Mouse (Mus musculus) hindbrain, postnatal 0 days (tissue): ENCODE measurements around the gene 1700042G07Rik. TPM values are rescaled to one million over a fixed set of nuclear protein-coding genes. Genes with fewer than 3 reads are reported as not detected.

Experiments used
- ATAC-seq: fragments of 200-750 bp; cut with Nextera tagmentation; 2 replicates; pipeline ENCODE4 v1.8.0; 2017; ENCODE audit warnings: mild to moderate bottlenecking, moderate TSS enrichment, moderate library complexity
- DNase-seq: peaks from one replicate; pipeline ENCODE4 v3.0.0-alpha.2; 2015; ENCODE audit warnings: low spot score
- H3K27ac ChIP-seq: fragments of 300-500 bp; sonication (generic); 2 replicates; pipeline ENCODE4 v1.5.1; 2014; ENCODE audit warnings: mild to moderate bottlenecking
- H3K27me3 ChIP-seq: fragments of 300-500 bp; sonication (generic); 2 replicates; pipeline ENCODE4 v1.6.1; 2014; ENCODE audit warnings: low read length, mixed read lengths; ENCODE audit not compliant: insufficient read depth
- H3K36me3 ChIP-seq: fragments of 300-500 bp; sonication (generic); 2 replicates; pipeline ENCODE4 v1.6.1; 2014; ENCODE audit warnings: low read length, mixed read lengths; ENCODE audit not compliant: insufficient read depth
- H3K4me1 ChIP-seq: fragments of 300-500 bp; sonication (generic); 2 replicates; pipeline ENCODE4 v1.6.1; 2014; ENCODE audit warnings: antibody characterized with exemption, low read length, mixed read lengths; ENCODE audit not compliant: insufficient read depth
- H3K4me2 ChIP-seq: fragments of 300-500 bp; sonication (generic); 2 replicates; pipeline ENCODE4 v1.6.1; 2014; ENCODE audit warnings: low read depth, mild to moderate bottlenecking, low read length, moderate library complexity, mixed read lengths
- H3K4me3 ChIP-seq: fragments of 300-500 bp; sonication (generic); 2 replicates; pipeline ENCODE4 v1.5.1; 2014; ENCODE audit warnings: low read length
- H3K9ac ChIP-seq: fragments of 300-500 bp; sonication (generic); replicated peaks from 2 replicates; pipeline ENCODE4 v1.6.1; 2014; ENCODE audit warnings: mild to moderate bottlenecking, low read length, moderate library complexity, mixed read lengths
- H3K9me3 ChIP-seq: fragments of 300-500 bp; sonication (generic); 2 replicates; pipeline ENCODE4 v1.6.1; 2016; ENCODE audit warnings: low read length, mixed read lengths
- CTCF ChIP-seq: IDR thresholded peaks from 2 replicates; pipeline ENCODE4 v1.5.1; 2016; ENCODE audit warnings: antibody characterized with exemption, control low read depth, low read depth
- WGBS: fragments of 180-500 bp; shearing (Covaris S2); extraction: QIAGEN DNeasy Blood & Tissue Kit; methylation state at CpG from one replicate; pipeline ENCODE4 v1.1.7; 2014; 5-methylcytosine and 5-hydroxymethylcytosine counted together
- polyA plus RNA-seq: library from polyadenylated mRNA; unstranded; fragments of >200 nt; fragmentation: Nextera tagmentation; extraction: Ambion mirVana; gene quantifications from 2 replicates; pipeline ENCODE4 v1.2.1, GENCODE M21; 2015
- total RNA-seq: library from RNA; depleted of rRNA; stranded (reverse); fragments of >200 nt; gene quantifications from 2 replicates; pipeline ENCODE4 v1.2.3, GENCODE M21; 2014; rRNA removed

The 1700042G07Rik gene
- total and polyA plus RNA-seq, 2 experiments from 2014 or later: not detected

DNA sequence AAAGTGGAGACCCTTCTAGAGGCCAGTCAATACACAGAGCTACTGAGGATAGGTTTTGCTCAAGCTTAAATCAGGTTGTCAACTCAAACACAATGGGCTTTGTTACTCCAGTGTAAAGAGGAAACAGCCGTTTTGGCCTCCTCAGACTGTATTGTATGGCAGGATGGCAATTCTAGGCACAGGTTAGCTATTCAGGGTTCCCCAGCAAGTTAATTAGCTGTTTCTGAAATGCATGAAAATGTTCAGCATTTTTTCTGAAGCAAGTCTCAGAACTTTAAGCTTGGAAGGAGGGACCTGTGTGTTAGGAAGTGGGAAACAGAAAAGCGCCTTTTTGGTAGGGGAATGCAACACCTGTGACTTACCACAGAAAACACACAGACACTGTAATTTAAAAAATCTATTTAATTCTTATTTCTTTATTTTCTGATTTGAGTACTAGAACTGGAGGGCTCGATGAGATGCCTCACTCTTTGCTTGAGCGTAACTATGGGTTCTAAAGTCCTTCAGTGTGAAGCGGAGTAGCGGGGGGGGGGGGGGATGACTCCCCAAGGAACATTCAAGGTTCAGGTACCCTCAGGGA, 47.0 kb downstream of the 1700042G07Rik start:
- Histone ChIP-seq H3K27me3 (no peaks in the 10 kb centered on the region), H3K4me1 (no peaks in the 10 kb centered on the region; the same call in 1 of the 2 replicates), H3K9me3 (no peaks in the 10 kb centered on the region), H3K9ac (peak overlapping the region; percentile 83), H3K27ac (peak overlapping the region; percentile 99), H3K4me3 (peak overlapping the region; percentile 86), H3K4me2 (peak overlapping the region; percentile 68), H3K36me3 (no peaks in the 10 kb centered on the region)
- TF ChIP-seq CTCF: no peak
- ATAC-seq (no peak), DNase-seq (peak; percentile 6)
- WGBS: 3% methylated on average over 6 of the region's 6 CpGs

DNA sequence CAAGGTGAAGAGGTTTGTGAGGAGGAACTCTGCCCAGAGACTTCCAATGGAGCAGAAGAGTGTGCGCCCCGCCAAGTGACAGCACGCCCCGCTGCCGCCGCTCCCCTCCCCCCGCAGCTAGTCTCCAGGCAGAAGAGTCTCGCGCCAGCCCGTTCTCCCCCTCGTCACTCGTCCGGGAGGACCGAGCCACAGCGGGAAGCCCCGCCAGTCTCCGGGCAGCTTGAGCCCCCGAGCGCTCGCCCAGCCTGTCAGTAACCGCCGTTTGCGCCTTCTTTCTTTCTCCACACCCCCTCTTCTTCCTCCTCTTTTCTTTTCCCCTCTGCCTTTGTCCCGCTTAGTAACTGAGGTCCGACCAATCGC, 47.6 kb downstream of the 1700042G07Rik start:
- DNase-seq (no peak), ATAC-seq (no peak)
- Histone ChIP-seq H3K4me3 (peak overlapping the region; percentile 86), H3K27me3 (no peaks in the 10 kb centered on the region), H3K4me1 (no peaks in the 10 kb centered on the region; the same call in 1 of the 2 replicates), H3K36me3 (no peaks in the 10 kb centered on the region), H3K4me2 (peak overlapping the region; percentile 68), H3K9me3 (no peaks in the 10 kb centered on the region), H3K27ac (peak overlapping the region; percentile 99), H3K9ac (peak overlapping the region; percentile 83)
- no peak for TF ChIP-seq CTCF
- WGBS: 0% methylated on average over 25 of the region's 26 CpGs

DNA sequence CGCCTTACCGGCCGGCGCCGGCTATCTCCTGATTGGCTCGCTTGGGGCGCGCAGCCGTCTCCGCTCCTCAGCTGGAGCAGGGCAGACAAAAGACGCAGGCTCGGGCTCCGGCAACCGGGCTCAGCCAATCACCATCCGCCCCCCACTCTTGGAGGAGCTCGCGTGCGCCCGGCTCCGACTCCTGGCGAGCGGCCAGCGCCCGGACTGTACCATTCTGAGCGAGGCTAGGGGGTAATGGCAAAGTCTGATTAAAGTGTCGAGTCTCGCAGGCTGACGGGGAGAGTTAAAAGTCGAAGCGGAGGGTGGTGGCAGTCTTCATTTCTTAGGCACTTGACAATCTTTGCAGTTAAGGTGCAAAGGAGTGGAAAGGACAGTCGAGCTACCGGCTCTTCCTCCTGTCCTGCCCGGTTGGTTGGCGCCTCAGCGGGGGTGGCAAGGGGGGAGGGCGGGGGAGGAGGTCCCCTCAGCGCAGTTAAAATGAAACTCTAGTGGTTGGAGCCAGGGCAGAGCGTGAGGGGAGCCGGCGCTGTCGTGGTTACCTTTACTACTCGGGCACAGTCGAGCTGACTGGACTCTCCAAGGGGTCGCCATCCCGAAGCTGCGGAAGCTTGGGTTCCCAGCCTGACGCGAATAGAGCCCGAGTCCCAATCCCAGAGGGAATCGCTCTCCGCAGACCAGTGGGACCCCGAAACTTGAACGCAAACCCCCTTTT, 48.1 kb downstream of the 1700042G07Rik start, which contains the start of gene Pik3r3:
TSS of gene Pik3r3 (plus strand) at position 479 of the 712 bp plus-strand sequence.
- Histone ChIP-seq H3K4me3 (peak within 1 kb of the TSS; percentile 86), H3K4me1 (no peaks in the 10 kb centered on the region; the same call in 1 of the 2 replicates), H3K36me3 (no peaks in the 10 kb centered on the region), H3K27ac (peak within 1 kb of the TSS; percentile 99), H3K27me3 (no peaks in the 10 kb centered on the region), H3K9ac (peak within 1 kb of the TSS; percentile 83), H3K4me2 (peak within 1 kb of the TSS; percentile 68), H3K9me3 (no peaks in the 10 kb centered on the region)
- peak; percentile 100 for ATAC-seq
- no peak for TF ChIP-seq CTCF
- under 1% methylated on average over 52 of the region's 53 CpGs for WGBS
- peak; percentile 99 for DNase-seq

DNA sequence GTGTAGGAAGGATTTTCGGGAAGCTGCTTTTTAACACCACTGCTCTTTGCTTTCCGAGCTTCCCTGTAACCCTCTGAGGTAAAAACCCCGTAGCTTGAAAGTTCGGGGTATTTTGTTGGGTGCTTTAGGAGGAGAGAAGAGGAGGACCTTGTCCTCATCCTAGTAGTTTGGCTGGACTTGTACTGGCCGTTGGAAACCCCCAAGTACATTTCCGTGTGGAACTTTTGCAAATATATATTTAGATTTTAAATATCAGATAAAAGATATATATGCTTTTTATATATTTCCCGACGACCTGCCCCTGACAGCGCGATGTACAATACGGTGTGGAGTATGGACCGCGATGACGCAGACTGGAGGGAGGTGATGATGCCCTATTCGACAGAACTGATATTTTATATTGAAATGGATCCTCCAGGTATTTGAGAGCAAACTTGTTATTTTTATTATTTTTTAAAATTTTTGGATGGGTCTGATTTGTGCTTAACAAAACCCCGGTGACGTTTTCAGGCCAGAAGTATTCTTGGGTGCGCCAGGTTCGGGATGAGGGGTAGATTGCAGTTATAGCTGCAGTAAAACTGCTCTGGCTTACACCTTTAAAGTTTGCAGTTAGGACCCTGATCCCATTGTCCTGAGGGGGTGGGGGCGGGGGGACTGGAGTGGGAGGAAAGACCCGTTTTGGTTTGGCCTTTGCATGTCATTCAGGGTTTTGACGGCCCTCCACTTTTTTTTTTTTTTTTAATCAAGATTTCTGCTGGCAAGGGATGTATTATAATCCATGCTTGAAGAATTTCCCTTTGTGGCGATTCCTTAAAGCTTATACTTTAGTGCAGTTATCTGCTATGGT, 49.0 kb downstream of the 1700042G07Rik start:
- Histone ChIP-seq H3K27me3 (no peaks in the 10 kb centered on the region), H3K9me3 (no peaks in the 10 kb centered on the region), H3K4me3 (peak overlapping the region; percentile 86), H3K4me2 (peak overlapping the region; percentile 68), H3K9ac (peak overlapping the region; percentile 83), H3K4me1 (no peaks in the 10 kb centered on the region; the same call in 1 of the 2 replicates), H3K36me3 (no peaks in the 10 kb centered on the region), H3K27ac (peak overlapping the region; percentile 99)
- WGBS: under 1% methylated on average over 23 of the region's 23 CpGs
- TF ChIP-seq CTCF: no peak
- peak; percentile 44 for DNase-seq
- ATAC-seq: no peak

DNA sequence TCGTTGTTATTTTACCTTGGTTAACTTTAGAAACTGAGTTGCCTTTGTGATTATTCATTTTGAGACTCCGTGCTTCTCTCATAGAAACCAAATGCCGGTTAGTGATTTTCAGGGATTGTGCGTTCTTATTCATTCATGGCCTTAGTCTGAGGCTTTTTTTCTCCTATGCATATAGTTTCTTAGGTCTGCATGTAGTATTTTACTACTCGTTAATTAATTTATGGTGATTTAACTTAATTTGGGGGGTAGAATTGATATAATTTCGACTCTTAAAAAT, 49.6 kb downstream of the 1700042G07Rik start:
- H3K27ac ChIP-seq: peak overlapping the region; percentile 99
- peak overlapping the region; percentile 86 for H3K4me3 ChIP-seq
- no peak for TF ChIP-seq CTCF
- H3K27me3 ChIP-seq: no peaks in the 10 kb centered on the region
- WGBS: 1% methylated on average over 6 of the region's 6 CpGs
- no peaks in the 10 kb centered on the region; the same call in 1 of the 2 replicates for H3K4me1 ChIP-seq
- no peak for ATAC-seq
- peak overlapping the region; percentile 83 for H3K9ac ChIP-seq
- no peaks in the 10 kb centered on the region for H3K9me3 ChIP-seq
- DNase-seq: peak; percentile 14
- H3K36me3 ChIP-seq: no peaks in the 10 kb centered on the region
- H3K4me2 ChIP-seq: peak overlapping the region; percentile 68

Other genes starting within 250 kb of the 1700042G07Rik start
- gene Dmbx1, start 233.4 kb upstream of the 1700042G07Rik start, total RNA-seq: 3.3 and 4.5 TPM in 2 replicates
- gene Dmbx1, start 233.4 kb upstream of the 1700042G07Rik start, polyA plus RNA-seq: 3.9 and 4.3 TPM in 2 replicates
- gene Faah, start 155.4 kb upstream of the 1700042G07Rik start, total RNA-seq: 17.6 and 48.1 TPM in 2 replicates
- gene Faah, start 155.4 kb upstream of the 1700042G07Rik start, polyA plus RNA-seq: 23.2 and 25.2 TPM in 2 replicates
- gene Nsun4, start 119.5 kb upstream of the 1700042G07Rik start, total RNA-seq: 13.6 and 14.6 TPM in 2 replicates
- gene Nsun4, start 119.5 kb upstream of the 1700042G07Rik start, polyA plus RNA-seq: 10.4 TPM in 2 replicates
- 186 and 220 TPM in 2 replicates for gene Uqcrh, start 98.3 kb upstream of the 1700042G07Rik start, total RNA-seq
- gene Uqcrh, start 98.3 kb upstream of the 1700042G07Rik start, polyA plus RNA-seq: 559 and 586 TPM in 2 replicates
- 129 and 133 TPM in 2 replicates for gene Lrrc41, start 98.1 kb upstream of the 1700042G07Rik start, total RNA-seq
- gene Lrrc41, start 98.1 kb upstream of the 1700042G07Rik start, polyA plus RNA-seq: 60.2 and 61.9 TPM in 2 replicates
- 3.8 and 5.3 TPM in 2 replicates for gene Rad54l, start 49.7 kb upstream of the 1700042G07Rik start, total RNA-seq
- 5.4 and 6.1 TPM in 2 replicates for gene Rad54l, start 49.7 kb upstream of the 1700042G07Rik start, polyA plus RNA-seq
- gene Pomgnt1, start 49.5 kb upstream of the 1700042G07Rik start, total RNA-seq: 85.9 and 88.7 TPM in 2 replicates
- gene Pomgnt1, start 49.5 kb upstream of the 1700042G07Rik start, polyA plus RNA-seq: 59.4 and 63.3 TPM in 2 replicates
- 6.2 and 7.9 TPM in 2 replicates for gene Lurap1, start 22.0 kb upstream of the 1700042G07Rik start, total RNA-seq
- gene Lurap1, start 22.0 kb upstream of the 1700042G07Rik start, polyA plus RNA-seq: 4.0 TPM in 2 replicates
- 0.16 and 0.40 TPM in 2 replicates for gene Tspan1, start 5.8 kb upstream of the 1700042G07Rik start, total RNA-seq
- 0.21 and 0.34 TPM in 2 replicates for gene Tspan1, start 5.8 kb upstream of the 1700042G07Rik start, polyA plus RNA-seq
- gene Gm49337, start within 50 bp of the 1700042G07Rik start, total RNA-seq: not detected in 2 replicates
- gene Gm49337, start within 50 bp of the 1700042G07Rik start, polyA plus RNA-seq: not detected in 2 replicates
- 37.8 and 44.4 TPM in 2 replicates for gene Pik3r3, start 48.2 kb downstream of the 1700042G07Rik start, total RNA-seq
- gene Pik3r3, start 48.2 kb downstream of the 1700042G07Rik start, polyA plus RNA-seq: 37.7 and 39.8 TPM in 2 replicates